Mouse (Mus musculus) embryonic fibroblast, embryonic 13.5 days (primary cell): ENCODE data around the gene Olfr713.

Experiments
- CTCF ChIP-seq: IDR thresholded peaks from 2 replicates; pipeline ENCODE4 v1.5.1; 2011; ENCODE audit warnings: mild to moderate bottlenecking, control low read depth, low read length, moderate library complexity, borderline replicate concordance; ENCODE audit not compliant: insufficient read depth
- POLR2A ChIP-seq: IDR thresholded peaks from 2 replicates; pipeline ENCODE4 v1.6.1; 2011; ENCODE audit warnings: low read depth, mild to moderate bottlenecking, control low read depth, low read length, moderate library complexity

DNA sequence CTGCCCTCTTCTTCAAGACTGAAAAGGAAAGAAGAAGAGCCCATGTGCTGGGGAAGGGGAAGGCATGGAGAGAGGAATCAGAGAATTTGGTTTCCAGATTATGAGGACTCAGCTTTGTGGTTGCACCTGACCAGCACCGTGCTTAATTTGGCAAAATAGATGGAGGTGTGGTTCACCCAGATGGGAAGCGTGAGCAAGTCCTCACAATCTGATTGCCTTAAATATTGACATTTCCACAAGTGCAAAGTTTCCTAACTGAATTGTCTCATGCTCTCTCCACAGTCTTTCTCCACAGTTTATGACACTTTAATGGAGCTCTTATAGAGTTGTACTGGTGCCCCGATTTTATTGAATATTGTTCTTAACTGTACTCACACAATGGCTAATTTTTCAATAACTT lies 12.2 kb downstream of the Olfr713 start:
- TF ChIP-seq POLR2A = no peak
- no peak for TF ChIP-seq CTCF
